Mouse (Mus musculus): ENCODE measurements around the gene Pym1. TPM values are rescaled to one million over a fixed set of nuclear protein-coding genes. Genes with fewer than 3 reads are reported as not detected.
"Not testable (repeated sequence)": the region's sequence is repeated elsewhere in the genome, so short reads cannot be mapped to it uniquely, and the experiment has no call there.

The Pym1 gene
- polyA plus RNA-seq (2016; fragmentation: Nextera tagmentation; extraction: Ambion mirVana), result 51.2 and 52.8 TPM in 2 replicates

GRCm38 (mm10) chr10:128747646-128748251, at the start of gene Pym1:
Pym1 (plus strand) TSS chr10:128747889.
- peak within 1 kb of the TSS; percentile 80 for H3K9ac ChIP-seq
- ATAC-seq (ENCODE audit: low FRiP score), result peak; percentile 49
- WGBS, result 1% methylated on average over 36 of the region's 36 CpGs

GRCm38 (mm10) chr10:128699006-128699405, 48.7 kb upstream of the Pym1 start:
- H3K36me3 ChIP-seq (replicated peaks), result peaks cover 52% of the 10 kb centered on the region
- 86% methylated on average over 5 of the region's 5 CpGs for WGBS
- no peak overlapping the region for H3K9ac ChIP-seq
- H3K27ac ChIP-seq, result no peak overlapping the region
- peaks cover 31% of the 10 kb centered on the region for H3K4me1 ChIP-seq
- H3K4me2 ChIP-seq, result no peak overlapping the region
- H3K4me3 ChIP-seq (replicated peaks), result no peak overlapping the region
- no peaks in the 10 kb centered on the region for H3K27me3 ChIP-seq
- no peaks in the 10 kb centered on the region for H3K9me3 ChIP-seq
- no peak for ATAC-seq (ENCODE audit: low FRiP score)

More at GRCm38 (mm10) chr10:128747646-128748251, at the start of gene Pym1:
- Histone ChIP-seq H3K4me2 (peak within 1 kb of the TSS; percentile 89), H3K9me3 (no peaks in the 10 kb centered on the region), H3K4me3 (replicated peaks) (peak within 1 kb of the TSS; percentile 76), H3K4me1 (peaks cover 29% of the 10 kb centered on the region), H3K27ac (peak within 1 kb of the TSS; percentile 92), H3K36me3 (replicated peaks) (peaks cover 6% of the 10 kb centered on the region), H3K27me3 (peaks cover 34% of the 10 kb centered on the region)

- peaks cover 31% of the 10 kb centered on the region for H3K4me1 ChIP-seq
- ATAC-seq (ENCODE audit: low FRiP score), result no peak
- peaks cover 52% of the 10 kb centered on the region for H3K36me3 ChIP-seq (replicated peaks)
- H3K9me3 ChIP-seq, result no peaks in the 10 kb centered on the region
- H3K27ac ChIP-seq, result no peak overlapping the region
- WGBS, result 82% methylated on average over 11 of the region's 11 CpGs
- no peaks in the 10 kb centered on the region for H3K27me3 ChIP-seq
- no peak overlapping the region for H3K9ac ChIP-seq
- no peak overlapping the region for H3K4me3 ChIP-seq (replicated peaks)
- no peak overlapping the region for H3K4me2 ChIP-seq
These were observed 48.1 kb upstream of the Pym1 start for GRCm38 (mm10) chr10:128699611-128700010.

- Histone ChIP-seq H3K27me3 (no peaks in the 10 kb centered on the region), H3K4me3 (replicated peaks) (no peak overlapping the region), H3K36me3 (replicated peaks) (peaks cover 52% of the 10 kb centered on the region), H3K4me2 (no peak overlapping the region), H3K4me1 (peaks cover 31% of the 10 kb centered on the region), H3K9me3 (no peaks in the 10 kb centered on the region), H3K9ac (no peak overlapping the region), H3K27ac (no peak overlapping the region)
- WGBS, result 92% methylated on average over 5 of the region's 5 CpGs
- ATAC-seq (ENCODE audit: low FRiP score), result no peak
These were observed 47.0 kb upstream of the Pym1 start for GRCm38 (mm10) chr10:128700712-128701111.

GRCm38 (mm10) chr10:128702328-128703007, 45.2 kb upstream of the Pym1 start:
- no peak overlapping the region for H3K27ac ChIP-seq
- H3K36me3 ChIP-seq (replicated peaks), result peaks cover 52% of the 10 kb centered on the region
- 88% methylated on average over 6 of the region's 6 CpGs for WGBS
- no peak for ATAC-seq (ENCODE audit: low FRiP score)
- H3K4me2 ChIP-seq, result no peak overlapping the region
- H3K4me3 ChIP-seq (replicated peaks), result no peak overlapping the region
- H3K27me3 ChIP-seq, result 0 out of 2 replicates have a peak, but pooled peaks cover 2% of the 10 kb centered on the region
- no peaks in the 10 kb centered on the region for H3K9me3 ChIP-seq
- H3K9ac ChIP-seq, result no peak overlapping the region
- peaks cover 27% of the 10 kb centered on the region for H3K4me1 ChIP-seq

- 23% methylated on average over 4 of the region's 4 CpGs for WGBS
- H3K27ac ChIP-seq, result peak within 1 kb of the TSS; percentile 91
- 0 out of 2 replicates have a peak, but pooled peaks cover 2% of the 10 kb centered on the region for H3K27me3 ChIP-seq
- no peak for ATAC-seq (ENCODE audit: low FRiP score)
- peak within 1 kb of the TSS; percentile 77 for H3K4me3 ChIP-seq (replicated peaks)
- peaks cover 44% of the 10 kb centered on the region for H3K36me3 ChIP-seq (replicated peaks)
- H3K9me3 ChIP-seq, result no peaks in the 10 kb centered on the region
- peak within 1 kb of the TSS; percentile 71 for H3K4me2 ChIP-seq
- peak within 1 kb of the TSS; percentile 78 for H3K9ac ChIP-seq
- H3K4me1 ChIP-seq, result peaks cover 27% of the 10 kb centered on the region
These were observed 43.8 kb upstream of the Pym1 start, which contains the start of gene Pmel for GRCm38 (mm10) chr10:128703895-128704294. Pmel (plus strand) TSS chr10:128704195.

- 0 out of 2 replicates have a peak, but pooled peaks cover 2% of the 10 kb centered on the region for H3K27me3 ChIP-seq
- H3K9ac ChIP-seq, result peak within 1 kb of the TSS; percentile 78
- H3K36me3 ChIP-seq (replicated peaks), result peaks cover 36% of the 10 kb centered on the region
- peaks cover 27% of the 10 kb centered on the region for H3K4me1 ChIP-seq
- H3K9me3 ChIP-seq, result no peaks in the 10 kb centered on the region
- peak within 1 kb of the TSS; percentile 71 for H3K4me2 ChIP-seq
- ATAC-seq (ENCODE audit: low FRiP score), result peak; percentile 95
- WGBS, result under 1% methylated on average over 59 of the region's 62 CpGs
- peak within 1 kb of the TSS; percentile 91 for H3K27ac ChIP-seq
- peak within 1 kb of the TSS; percentile 77 for H3K4me3 ChIP-seq (replicated peaks)
These were observed 43.0 kb upstream of the Pym1 start, which contains the start of gene Cdk2 for GRCm38 (mm10) chr10:128704491-128705316. Cdk2 (minus strand) TSS chr10:128705031.

- H3K36me3 ChIP-seq (replicated peaks), result peaks cover 30% of the 10 kb centered on the region
- H3K27ac ChIP-seq, result peak overlapping the region; percentile 66
- 9% methylated on average over 11 of the region's 11 CpGs for WGBS
- peak overlapping the region; percentile 56 for H3K9ac ChIP-seq
- H3K4me2 ChIP-seq, result peak overlapping the region; percentile 71
- H3K9me3 ChIP-seq, result no peaks in the 10 kb centered on the region
- peaks cover 27% of the 10 kb centered on the region for H3K4me1 ChIP-seq
- peak; percentile 37 for ATAC-seq (ENCODE audit: low FRiP score)
- H3K27me3 ChIP-seq, result 0 out of 2 replicates have a peak, but pooled peaks cover 2% of the 10 kb centered on the region
- H3K4me3 ChIP-seq (replicated peaks), result peak overlapping the region; percentile 77
These were observed 42.4 kb upstream of the Pym1 start for GRCm38 (mm10) chr10:128705317-128705693.

GRCm38 (mm10) chr10:128711318-128711717, 36.4 kb upstream of the Pym1 start:
- not testable (repeated sequence) for H3K27ac ChIP-seq; H3K4me2 ChIP-seq; H3K27me3 ChIP-seq; H3K4me3 ChIP-seq (replicated peaks); H3K9me3 ChIP-seq; H3K4me1 ChIP-seq; H3K9ac ChIP-seq; H3K36me3 ChIP-seq (replicated peaks); ATAC-seq (ENCODE audit: low FRiP score)
- 90% methylated on average over 7 of the region's 7 CpGs for whole genome bisulfite sequencing

GRCm38 (mm10) chr10:128715559-128716537, 31.8 kb upstream of the Pym1 start:
- no peaks in the 10 kb centered on the region for H3K4me1 ChIP-seq
- 86% methylated on average over 19 of the region's 19 CpGs for WGBS
- H3K27ac ChIP-seq, result no peak overlapping the region
- ATAC-seq (ENCODE audit: low FRiP score), result no peak
- no peak overlapping the region for H3K4me3 ChIP-seq (replicated peaks)
- no peak overlapping the region for H3K4me2 ChIP-seq
- H3K9ac ChIP-seq, result no peak overlapping the region
- H3K9me3 ChIP-seq, result no peaks in the 10 kb centered on the region
- no peaks in the 10 kb centered on the region for H3K27me3 ChIP-seq
- H3K36me3 ChIP-seq (replicated peaks), result no peaks in the 10 kb centered on the region

- not testable (repeated sequence) for ATAC-seq (ENCODE audit: low FRiP score); H3K9ac ChIP-seq; H3K27me3 ChIP-seq; H3K4me2 ChIP-seq; H3K36me3 ChIP-seq (replicated peaks); H3K4me3 ChIP-seq (replicated peaks); H3K9me3 ChIP-seq; H3K27ac ChIP-seq; H3K4me1 ChIP-seq
- 79% methylated on average over 4 of the region's 4 CpGs for WGBS
These were observed 22.2 kb upstream of the Pym1 start for GRCm38 (mm10) chr10:128725466-128725865.

Measured in forebrain, embryonic 12.5 days (tissue).